Mouse (Mus musculus) right cerebral cortex, postnatal 25 days (tissue): ENCODE results near the gene Syt17.

Source experiments
- DNase-seq: peaks from one replicate; pipeline ENCODE4 v3.0.0; 2022

Gene Syt17

GRCm38 (mm10) chr7:118462818-118463762 lies 15.1 kb upstream of the Syt17 start:
- DNase-seq: no peak

GRCm38 (mm10) chr7:118461400-118462136 lies 13.5 kb upstream of the Syt17 start:
- DNase-seq: no peak

GRCm38 (mm10) chr7:118453722-118454121 lies 5.7 kb upstream of the Syt17 start:
- DNase-seq: no peak

GRCm38 (mm10) chr7:118452940-118453339 lies 4.9 kb upstream of the Syt17 start:
- no peak for DNase-seq

GRCm38 (mm10) chr7:118447291-118448133 lies 510 bp downstream of the Syt17 start:
- no peak for DNase-seq

GRCm38 (mm10) chr7:118443895-118444485 lies 4.0 kb downstream of the Syt17 start:
- no peak for DNase-seq

GRCm38 (mm10) chr7:118443371-118443770 lies 4.7 kb downstream of the Syt17 start:
- DNase-seq: no peak

GRCm38 (mm10) chr7:118441535-118441934 lies 6.5 kb downstream of the Syt17 start:
- DNase-seq: no peak

- DNase-seq: no peak
These were observed 10.8 kb downstream of the Syt17 start for GRCm38 (mm10) chr7:118437101-118437802.

- DNase-seq: peak; percentile 75
These were observed 19.1 kb downstream of the Syt17 start for GRCm38 (mm10) chr7:118428937-118429336.

- no peak for DNase-seq
These were observed 28.4 kb downstream of the Syt17 start for GRCm38 (mm10) chr7:118419491-118420180.

GRCm38 (mm10) chr7:118414183-118414582 lies 33.8 kb downstream of the Syt17 start:
- no peak for DNase-seq

- no peak for DNase-seq
These were observed 36.1 kb downstream of the Syt17 start for GRCm38 (mm10) chr7:118411877-118412276.

- no peak for DNase-seq
These were observed 38.6 kb downstream of the Syt17 start for GRCm38 (mm10) chr7:118409421-118409820.

- no peak for DNase-seq
These were observed 42.8 kb downstream of the Syt17 start for GRCm38 (mm10) chr7:118405251-118405650.

- DNase-seq: no peak
These were observed 45.4 kb downstream of the Syt17 start for GRCm38 (mm10) chr7:118402576-118403022.

GRCm38 (mm10) chr7:118401949-118402348 lies 46.1 kb downstream of the Syt17 start:
- no peak for DNase-seq

GRCm38 (mm10) chr7:118399764-118400163 lies 48.3 kb downstream of the Syt17 start:
- peak; percentile 76 for DNase-seq

- peak; percentile 33 for DNase-seq
These were observed 57.3 kb downstream of the Syt17 start for GRCm38 (mm10) chr7:118390705-118391104.

GRCm38 (mm10) chr7:118380996-118381395 lies 67.0 kb downstream of the Syt17 start:
- DNase-seq: no peak

- DNase-seq: no peak
These were observed 68.0 kb downstream of the Syt17 start for GRCm38 (mm10) chr7:118380056-118380455.
